Comparison of ENCODE assay signal across 12 mouse cellular contexts in genomic region chr10:92556526-92557422, GRCm38 (mm10).
A peak's percentile ranks its signal among the peaks of the same experiment; 100 is the strongest.
DNase-seq lines count a peak whose midpoint lies in the region; ATAC-seq and TF ChIP-seq lines count a peak whose summit lies in the region.
"Had no signal": no experiment of that assay in that cellular context is flagged by ENCODE, and none has a peak within 500 bp of the region (broad histone marks: within the 10 kb centered on the region; RNA-seq: fewer than 3 reads in every experiment).

No protein-coding gene starts in this region.

- TF ChIP-seq CTCF in hindbrain, postnatal 0 days (IDR thresholded peaks at IDR 0.05; ENCODE audit: low read depth) = no peak

- no peaks in the 10 kb centered on the region for H3K36me3 ChIP-seq in intestine, embryonic 14.5 days (ENCODE audit: control insufficient read depth, insufficient read depth, low read length)
- no peaks in the 10 kb centered on the region for H3K36me3 ChIP-seq in intestine, embryonic 15.5 days
- no peaks in the 10 kb centered on the region for H3K36me3 ChIP-seq in embryonic facial prominence, embryonic 13.5 days
- H3K36me3 ChIP-seq in hindbrain, postnatal 0 days (ENCODE audit: insufficient read depth, low read length) = no peaks in the 10 kb centered on the region
- H3K36me3 ChIP-seq in neural tube, embryonic 13.5 days = no peaks in the 10 kb centered on the region

- no peaks in the 10 kb centered on the region for H3K27me3 ChIP-seq in intestine, embryonic 14.5 days (replicated peaks; ENCODE audit: control insufficient read depth, insufficient read depth, low read length)
- no peaks in the 10 kb centered on the region for H3K27me3 ChIP-seq in intestine, embryonic 15.5 days (replicated peaks)
- H3K27me3 ChIP-seq in embryonic facial prominence, embryonic 13.5 days = no peaks in the 10 kb centered on the region
- no peaks in the 10 kb centered on the region for H3K27me3 ChIP-seq in hindbrain, postnatal 0 days (ENCODE audit: insufficient read depth, low read length)
- H3K27me3 ChIP-seq in neural tube, embryonic 13.5 days = no peaks in the 10 kb centered on the region

- H3K9ac ChIP-seq in intestine, embryonic 14.5 days (ENCODE audit: low read length) = no peak overlapping the region
- H3K9ac ChIP-seq in intestine, embryonic 15.5 days = no peak overlapping the region
- H3K9ac ChIP-seq in embryonic facial prominence, embryonic 13.5 days = no peak overlapping the region
- no peak overlapping the region for H3K9ac ChIP-seq in hindbrain, postnatal 0 days (replicated peaks; ENCODE audit: low read length)
- H3K9ac ChIP-seq in neural tube, embryonic 13.5 days = no peak overlapping the region
- H3K9ac ChIP-seq: liver, postnatal 0 days had no signal

- no peaks in the 10 kb centered on the region for H3K9me3 ChIP-seq in intestine, embryonic 14.5 days (ENCODE audit: control insufficient read depth, low read length)
- H3K9me3 ChIP-seq in intestine, embryonic 15.5 days = no peaks in the 10 kb centered on the region
- H3K9me3 ChIP-seq in embryonic facial prominence, embryonic 13.5 days = no peaks in the 10 kb centered on the region
- H3K9me3 ChIP-seq in hindbrain, postnatal 0 days (ENCODE audit: low read length) = no peaks in the 10 kb centered on the region
- no peaks in the 10 kb centered on the region for H3K9me3 ChIP-seq in neural tube, embryonic 13.5 days

- no peak overlapping the region for H3K4me3 ChIP-seq in intestine, embryonic 14.5 days (ENCODE audit: low read depth, low read length)
- no peak overlapping the region for H3K4me3 ChIP-seq in intestine, embryonic 15.5 days (replicated peaks)
- H3K4me3 ChIP-seq in embryonic facial prominence, embryonic 13.5 days = no peak overlapping the region
- no peak overlapping the region for H3K4me3 ChIP-seq in hindbrain, postnatal 0 days (ENCODE audit: low read length)
- no peak overlapping the region for H3K4me3 ChIP-seq in neural tube, embryonic 13.5 days

- H3K4me1 ChIP-seq in intestine, embryonic 14.5 days (replicated peaks; ENCODE audit: control insufficient read depth, insufficient read depth, low read length) = peaks cover 3% of the 10 kb centered on the region; the same call in 1 of the 2 replicates
- H3K4me1 ChIP-seq in intestine, embryonic 15.5 days (replicated peaks) = no peaks in the 10 kb centered on the region
- H3K4me1 ChIP-seq in embryonic facial prominence, embryonic 13.5 days = peaks cover 16% of the 10 kb centered on the region
- no peaks in the 10 kb centered on the region for H3K4me1 ChIP-seq in hindbrain, postnatal 0 days (ENCODE audit: insufficient read depth, low read length)
- H3K4me1 ChIP-seq in neural tube, embryonic 13.5 days (replicated peaks) = peaks cover 28% of the 10 kb centered on the region

- H3K4me2 ChIP-seq in intestine, embryonic 14.5 days (ENCODE audit: low read length) = peak overlapping the region; percentile 18
- no peak overlapping the region for H3K4me2 ChIP-seq in intestine, embryonic 15.5 days (replicated peaks)
- H3K4me2 ChIP-seq in embryonic facial prominence, embryonic 13.5 days = peak overlapping the region; percentile 43
- H3K4me2 ChIP-seq in hindbrain, postnatal 0 days (ENCODE audit: low read depth, low read length) = peak overlapping the region; percentile 44
- peak overlapping the region; percentile 43 for H3K4me2 ChIP-seq in neural tube, embryonic 13.5 days

- 12% methylated on average over 8 of the region's 8 CpGs for WGBS in intestine, embryonic 14.5 days
- 22% methylated on average over 8 of the region's 8 CpGs for WGBS in intestine, embryonic 15.5 days
- 10% methylated on average over 8 of the region's 8 CpGs for WGBS in embryonic facial prominence, embryonic 13.5 days
- WGBS in hindbrain, postnatal 0 days = 14% methylated on average over 8 of the region's 8 CpGs
- 3% methylated on average over 8 of the region's 8 CpGs for WGBS in neural tube, embryonic 13.5 days

- H3K27ac ChIP-seq in intestine, embryonic 14.5 days (ENCODE audit: low read depth) = no peak overlapping the region
- H3K27ac ChIP-seq in intestine, embryonic 15.5 days = no peak overlapping the region
- 0 out of 2 replicates have a peak overlapping the region, but pooled peaks have one; percentile 48 for H3K27ac ChIP-seq in embryonic facial prominence, embryonic 13.5 days
- H3K27ac ChIP-seq in hindbrain, postnatal 0 days = 0 out of 2 replicates have a peak overlapping the region, but pooled peaks have one; percentile 29
- H3K27ac ChIP-seq in neural tube, embryonic 13.5 days (replicated peaks) = peak overlapping the region; percentile 55

- DNase-seq in intestine, embryonic 14.5 days (ENCODE audit: low spot score) = no peak
- peak; percentile 58 for DNase-seq in hindbrain, postnatal 0 days (ENCODE audit: low spot score)
- DNase-seq in adrenal gland, postnatal 25 days = no peak
- no peak for DNase-seq in right cerebral cortex, adult 18-20 months
- DNase-seq: cerebellum, adult 8-10 months; gastrocnemius, postnatal 14 days; kidney, postnatal 25 days; liver, postnatal 0 days had no signal

- ATAC-seq in intestine, embryonic 14.5 days (replicated peaks; ENCODE audit: low FRiP score, low TSS enrichment, low read depth) = no peak
- no peak for ATAC-seq in intestine, embryonic 15.5 days
- no peak for ATAC-seq in embryonic facial prominence, embryonic 13.5 days (ENCODE audit: insufficient number of reproducible peaks, insufficient read depth, low FRiP score, low TSS enrichment, low read depth)
- ATAC-seq in hindbrain, postnatal 0 days = no peak
- peak; percentile 75; the same call in 1 of the 2 replicates for ATAC-seq in neural tube, embryonic 13.5 days (ENCODE audit: low read depth)
- no peak for ATAC-seq in megakaryocyte-erythroid progenitor cell, adult 5-6 weeks (replicated peaks; ENCODE audit: low FRiP score, low TSS enrichment, poor library complexity, severe bottlenecking)
- ATAC-seq: liver, postnatal 0 days had no signal

Comparison
In these comparisons a context has a peak if more than half of its experiments do, and no peak if none do; other contexts are left out.
1. H3K27ac ChIP-seq: peak in embryonic facial prominence, embryonic 13.5 days (single experiment), hindbrain, postnatal 0 days (single experiment) and neural tube, embryonic 13.5 days (single experiment); none in intestine, embryonic 14.5 days (single experiment) and intestine, embryonic 15.5 days (single experiment).